Mouse (Mus musculus) frontal cortex, postnatal 25 days (tissue): ENCODE data around the gene Mier2.

ENCODE experiments used
- DNase-seq, 2 experiments: peaks; one replicate each; pipeline ENCODE4 v3.0.0; 2022; ENCODE audit warnings: low spot score in 2 of 2

Mier2 gene

DNA sequence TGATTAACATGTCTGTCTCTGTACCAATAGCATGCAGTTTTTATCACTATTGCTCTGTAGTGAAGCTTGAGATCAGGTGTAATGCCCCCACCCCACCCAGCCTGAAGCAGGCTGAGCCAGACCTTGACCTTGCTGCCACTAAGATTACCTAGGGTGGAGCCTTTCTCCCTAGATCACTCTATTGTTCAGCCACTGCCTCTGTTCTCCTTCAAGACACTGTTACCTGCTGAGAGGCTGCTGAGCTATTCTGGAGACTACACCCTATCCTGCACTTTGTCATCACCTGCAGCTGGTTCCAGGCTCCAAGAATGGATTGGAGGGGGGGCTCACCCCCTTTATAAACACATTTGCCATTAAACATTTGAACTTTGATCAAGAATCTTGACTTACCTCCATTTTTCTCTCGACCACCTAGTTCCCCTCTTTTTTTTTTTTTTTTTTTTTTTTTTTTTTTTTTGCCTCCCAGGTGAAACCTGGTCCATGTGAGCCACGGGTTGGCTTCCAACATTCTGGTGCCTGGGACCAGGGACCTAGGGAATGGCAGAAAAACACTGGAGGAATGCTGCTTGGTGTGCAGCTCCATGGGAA is 58.2 kb downstream of the Mier2 start:
- no peak for DNase-seq

- DNase-seq = no peak
Observed at GRCm38 (mm10) chr10:79495886-79496285, 59.1 kb downstream of the Mier2 start.
